Mouse (Mus musculus) heart, postnatal 0 days (tissue): ENCODE results near the gene Mfng.

ENCODE experiments used
- CTCF ChIP-seq: IDR thresholded peaks from 2 replicates; pipeline ENCODE4 v1.5.1; 2016; ENCODE audit warnings: antibody characterized with exemption, control low read depth, low read depth
- EP300 ChIP-seq: IDR thresholded peaks from 2 replicates; pipeline ENCODE4 v1.6.1; 2016; ENCODE audit warnings: antibody characterized with exemption, low read depth

GRCm38 (mm10) chr15:78808980-78809379 lies 35.7 kb upstream of the Mfng start:
- TF ChIP-seq CTCF (no peak), EP300 (no peak)
